Mouse (Mus musculus) small intestine, adult 2 months (tissue): ENCODE measurements around the gene Fgf13. TPM values are rescaled to one million over a fixed set of nuclear protein-coding genes. Genes with fewer than 3 reads are reported as not detected.

Source experiments
- H3K27ac ChIP-seq: fragments of 200-500 bp; 2 replicates; pipeline ENCODE4 v1.5.1; 2012; ENCODE audit warnings: low read depth, low read length, control low read depth, inconsistent platforms; ENCODE audit not compliant: insufficient read depth
- H3K27me3 ChIP-seq: fragments of 200-500 bp; 2 replicates; pipeline ENCODE4 v1.6.1; 2012; ENCODE audit warnings: mild to moderate bottlenecking, moderate library complexity, low read length, inconsistent platforms; ENCODE audit not compliant: control insufficient read depth, insufficient read depth
- H3K36me3 ChIP-seq: fragments of 200-500 bp; 2 replicates; pipeline ENCODE4 v1.6.1; 2012; ENCODE audit warnings: mild to moderate bottlenecking, low read length, control low read depth, inconsistent platforms; ENCODE audit not compliant: control insufficient read depth, insufficient read depth
- H3K4me1 ChIP-seq: fragments of 200-500 bp; 2 replicates; pipeline ENCODE4 v1.6.1; 2012; ENCODE audit warnings: low read length, inconsistent platforms, mixed read lengths; ENCODE audit not compliant: control insufficient read depth, insufficient read depth, insufficient read length
- H3K4me3 ChIP-seq: fragments of 200-500 bp; 2 replicates; pipeline ENCODE4 v1.5.1; 2012; ENCODE audit warnings: low read depth, mild to moderate bottlenecking, control low read depth, inconsistent platforms, low read length, moderate library complexity
- CTCF ChIP-seq: fragments of 200-500 bp; IDR thresholded peaks from 2 replicates; pipeline ENCODE4 v1.5.1; 2012; ENCODE audit warnings: low read depth, mild to moderate bottlenecking, control low read depth, inconsistent platforms, low read length, moderate library complexity, mixed read lengths; ENCODE audit not compliant: insufficient replicate concordance, insufficient read length; ENCODE audit errors: extremely low read depth
- POLR2A ChIP-seq: fragments of 200-500 bp; IDR thresholded peaks from 2 replicates; pipeline ENCODE4 v1.6.1; 2012; ENCODE audit warnings: low read depth, mild to moderate bottlenecking, control low read depth, inconsistent platforms, low read length, moderate library complexity
- WGBS: fragments of 180-500 bp; shearing (Covaris S2); methylation state at CpG from one replicate; pipeline ENCODE4 v1.1.7; 2018; 5-methylcytosine and 5-hydroxymethylcytosine counted together
- polyA plus RNA-seq: library from polyadenylated mRNA; depleted of rRNA; stranded (reverse); fragments of >200 nt; gene quantifications from 2 replicates; pipeline ENCODE4 v1.2.3, GENCODE M21; 2012

The Fgf13 gene
- polyA plus RNA-seq, 1 experiment: 0.87 TPM

GRCm38 (mm10) chrX:59085928-59086327, 481.9 kb downstream of the Fgf13 start:
- WGBS: 90% methylated on average over 3 of the region's 3 CpGs
- no peak for TF ChIP-seq CTCF
- TF ChIP-seq POLR2A: no peak
- Histone ChIP-seq H3K27me3 (no peaks in the 10 kb centered on the region), H3K4me3 (no peak overlapping the region), H3K36me3 (no peaks in the 10 kb centered on the region), H3K4me1 (no peaks in the 10 kb centered on the region), H3K27ac (no peak overlapping the region)

- TF ChIP-seq CTCF: no peak
- no peak for TF ChIP-seq POLR2A
- Histone ChIP-seq H3K27me3 (no peaks in the 10 kb centered on the region), H3K4me1 (no peaks in the 10 kb centered on the region), H3K27ac (no peak overlapping the region), H3K4me3 (no peak overlapping the region), H3K36me3 (no peaks in the 10 kb centered on the region)
Measured at GRCm38 (mm10) chrX:59080427-59080826, 487.4 kb downstream of the Fgf13 start.

GRCm38 (mm10) chrX:59072083-59072482, 495.8 kb downstream of the Fgf13 start:
- WGBS: 72% methylated on average over 3 of the region's 3 CpGs
- H3K4me1 ChIP-seq: no peaks in the 10 kb centered on the region
- TF ChIP-seq POLR2A (no peak), CTCF (no peak)
- no peaks in the 10 kb centered on the region for H3K27me3 ChIP-seq
- no peaks in the 10 kb centered on the region for H3K36me3 ChIP-seq
- no peak overlapping the region for H3K4me3 ChIP-seq
- no peak overlapping the region for H3K27ac ChIP-seq

GRCm38 (mm10) chrX:59063157-59063556, 504.7 kb downstream of the Fgf13 start:
- Histone ChIP-seq H3K4me3 (no peak overlapping the region), H3K27me3 (no peaks in the 10 kb centered on the region), H3K27ac (no peak overlapping the region), H3K4me1 (no peaks in the 10 kb centered on the region), H3K36me3 (no peaks in the 10 kb centered on the region)
- WGBS: 59% methylated on average over 4 of the region's 4 CpGs
- no peak for TF ChIP-seq CTCF
- no peak for TF ChIP-seq POLR2A

GRCm38 (mm10) chrX:59034969-59035368, 532.9 kb downstream of the Fgf13 start:
- H3K4me3 ChIP-seq: no peak overlapping the region
- 37% methylated on average over 1 of the region's 1 CpGs for WGBS
- H3K36me3 ChIP-seq: no peaks in the 10 kb centered on the region
- TF ChIP-seq CTCF: no peak
- no peak for TF ChIP-seq POLR2A
- H3K4me1 ChIP-seq: no peaks in the 10 kb centered on the region
- H3K27me3 ChIP-seq: no peaks in the 10 kb centered on the region
- no peak overlapping the region for H3K27ac ChIP-seq
